Mouse (Mus musculus) activated CD4-positive, CD25-positive, alpha-beta regulatory T cell, adult 4 months (primary cell): ENCODE measurements at regions not wholly inside any gene's neighbourhood (a gene's known extent, or its start where the extent isn't known, plus 50 kb on each side); places are given as distances from the start of the nearest gene placed in this dataset.

Experiments used
- ATAC-seq: one replicate; pipeline ENCODE4 v1.8.0; 2017

DNA sequence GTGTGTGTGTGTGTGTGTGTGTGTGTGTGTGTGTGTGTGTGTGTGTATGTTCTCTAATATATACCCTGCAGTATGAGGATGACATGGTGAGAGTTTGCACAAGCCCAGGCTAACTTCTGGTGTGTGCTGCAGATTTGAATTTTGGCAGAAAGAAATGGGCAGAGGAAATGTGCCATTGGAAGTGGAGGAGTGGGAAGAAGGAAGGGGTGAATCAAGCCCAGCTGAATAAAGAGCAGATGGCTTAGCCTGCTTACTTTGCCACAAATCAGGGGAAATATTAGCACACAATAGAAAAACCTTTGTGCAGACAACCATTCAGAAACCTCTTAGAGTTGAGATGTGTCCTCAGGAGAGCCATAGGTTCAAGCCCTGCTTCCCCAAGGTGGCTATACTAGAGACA is 228.1 kb upstream of the Rgma start:
- no peak for ATAC-seq

- ATAC-seq = no peak
These were observed 224.9 kb upstream of the Rgma start for GRCm38 (mm10) chr7:73150436-73150835.

GRCm38 (mm10) chr7:73151586-73152467 is 223.5 kb upstream of the Rgma start:
- no peak for ATAC-seq

DNA sequence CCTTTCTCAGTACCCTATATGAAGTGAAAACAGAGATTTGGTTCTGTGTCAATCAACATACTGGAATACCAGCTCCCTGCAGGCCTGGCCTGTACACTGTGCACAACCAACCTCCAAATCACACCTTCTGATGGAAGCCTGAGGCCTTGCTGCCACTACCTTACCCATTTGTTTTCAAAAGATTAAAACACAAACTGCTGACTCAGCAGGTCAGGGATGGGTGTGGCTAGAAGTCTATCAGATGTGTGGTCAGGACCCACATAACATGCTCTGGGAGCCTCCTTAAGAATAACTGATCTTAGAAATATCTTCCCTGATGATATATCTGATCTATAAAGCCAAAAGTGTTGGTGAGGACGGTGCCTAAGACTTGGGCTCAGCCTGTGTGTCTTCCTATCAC is 221.6 kb upstream of the Rgma start:
- ATAC-seq = no peak

DNA sequence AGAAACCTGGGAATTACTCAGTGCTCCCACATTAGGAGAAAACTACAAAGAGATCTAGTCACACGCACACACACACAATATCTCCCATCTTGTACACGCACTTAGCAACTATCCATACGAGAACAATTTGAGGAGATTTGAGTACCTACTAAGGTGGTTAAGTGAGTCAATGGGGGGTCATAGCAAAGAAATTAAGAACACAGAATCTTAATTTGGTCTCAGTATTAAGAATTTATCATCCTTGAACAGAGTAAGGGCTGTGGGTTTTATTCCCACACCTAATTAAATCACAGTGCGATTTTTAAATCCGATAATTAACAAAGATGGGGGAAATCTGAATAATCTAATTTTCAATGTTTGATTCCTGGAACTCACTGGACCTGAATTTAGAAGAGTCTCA is 216.5 kb upstream of the Rgma start:
- no peak for ATAC-seq

DNA sequence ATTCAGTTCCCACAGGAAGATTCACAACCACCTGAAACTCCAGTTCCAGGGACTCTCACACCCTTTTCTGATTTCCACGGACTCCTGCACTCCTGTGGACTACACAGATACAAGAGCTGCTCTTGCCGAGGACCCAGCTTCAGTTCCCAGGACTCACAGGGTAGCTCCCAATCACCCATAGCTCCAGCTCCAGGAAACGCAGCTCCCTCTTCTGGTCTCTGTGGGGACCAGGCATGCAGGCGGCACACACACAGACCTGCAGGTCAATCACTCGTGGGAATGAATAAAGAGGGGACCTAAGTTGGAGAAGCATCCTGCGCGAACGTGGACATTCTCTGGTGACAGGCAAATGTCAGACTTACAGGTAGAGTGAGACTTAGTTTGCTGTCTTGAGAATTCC is 214.3 kb upstream of the Rgma start:
- ATAC-seq = no peak

DNA sequence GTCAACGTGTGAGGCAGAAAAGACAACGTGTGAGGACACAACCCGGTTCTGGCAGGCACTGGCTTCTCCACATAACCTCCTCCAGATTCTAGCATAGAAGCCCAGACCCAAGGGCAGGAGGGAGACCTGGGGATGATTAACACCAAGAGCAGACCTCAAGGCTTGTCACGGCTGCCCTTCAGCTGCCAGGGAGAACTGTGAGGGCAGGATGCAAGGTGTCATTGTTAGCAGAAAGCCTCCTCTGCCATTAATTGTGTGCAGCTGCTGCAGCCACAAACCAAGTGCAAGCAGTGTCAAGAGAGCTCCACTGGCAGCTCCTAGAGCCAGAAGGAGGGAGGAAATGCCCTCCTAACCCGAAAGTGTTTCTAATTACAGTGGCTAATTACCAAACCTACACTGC is 211.6 kb upstream of the Rgma start:
- ATAC-seq = no peak

GRCm38 (mm10) chr7:73165521-73165920 is 209.8 kb upstream of the Rgma start:
- ATAC-seq = no peak

DNA sequence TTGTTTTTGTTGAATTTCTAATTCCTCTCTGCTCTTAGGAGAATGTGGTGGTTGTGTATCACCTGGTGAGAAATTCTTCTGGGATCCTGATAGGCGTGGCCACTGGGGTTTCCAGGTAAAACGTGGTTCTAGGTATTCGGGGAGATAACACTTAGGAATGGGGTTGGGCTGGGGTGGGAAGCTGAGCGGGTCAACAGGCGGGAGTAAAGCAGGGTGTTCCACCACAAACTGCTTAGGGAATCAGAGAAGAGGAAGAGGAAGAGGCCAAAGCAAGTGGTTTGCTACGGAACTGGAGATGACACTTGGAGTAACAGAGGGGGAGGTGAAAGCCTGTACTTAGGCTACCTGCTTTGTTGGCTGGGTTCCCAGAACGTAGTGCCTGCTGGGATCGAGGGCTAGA is 205.9 kb upstream of the Rgma start:
- ATAC-seq = no peak

- ATAC-seq = no peak
These were observed 202.7 kb upstream of the Rgma start for GRCm38 (mm10) chr7:73172615-73173014.

GRCm38 (mm10) chr7:73183761-73184160 is 191.5 kb upstream of the Rgma start:
- no peak for ATAC-seq

- ATAC-seq = no peak
These were observed 190.9 kb upstream of the Rgma start for GRCm38 (mm10) chr7:73184208-73185070.

- ATAC-seq = no peak
These were observed 190.2 kb upstream of the Rgma start for GRCm38 (mm10) chr7:73185071-73185531.

DNA sequence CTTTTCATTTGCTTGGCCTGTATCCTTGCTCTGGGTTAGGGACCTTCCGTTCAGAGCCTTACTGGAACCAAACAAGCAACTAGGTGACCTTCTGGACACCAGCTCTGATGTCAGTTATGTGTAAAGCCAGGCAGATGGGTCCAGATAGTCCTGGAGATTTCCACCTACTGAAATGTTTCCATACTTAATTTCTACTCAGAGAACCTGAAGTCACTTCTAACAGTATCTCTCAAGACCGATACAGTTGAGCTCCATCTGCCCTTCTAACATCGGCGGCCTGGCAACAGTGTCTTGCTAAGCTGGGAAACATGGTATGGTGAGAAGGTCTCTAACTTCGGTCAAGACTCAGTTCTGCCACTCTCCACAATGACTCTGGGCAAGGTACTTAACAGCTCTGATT is 189.7 kb upstream of the Rgma start:
- no peak for ATAC-seq

DNA sequence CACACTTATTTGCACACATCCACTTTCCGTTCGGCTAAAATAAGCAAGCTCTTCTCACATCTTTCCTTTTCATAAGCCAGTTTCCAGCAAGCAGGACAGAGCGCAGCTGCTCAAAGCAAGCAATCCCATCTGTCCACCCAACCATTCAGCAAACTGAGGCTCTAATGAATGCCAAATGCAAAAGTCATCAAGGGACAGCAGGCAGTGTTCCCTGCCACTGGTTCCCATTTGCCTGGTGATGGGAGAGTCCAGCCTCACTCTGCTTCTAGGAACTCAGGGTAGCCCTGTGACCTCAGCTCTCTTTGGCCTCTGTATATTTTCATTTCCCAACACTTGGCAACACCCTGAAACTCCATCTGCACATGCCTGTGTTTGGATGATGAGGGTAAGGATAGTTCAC is 188.8 kb upstream of the Rgma start:
- ATAC-seq = no peak

GRCm38 (mm10) chr7:73191388-73192278 is 183.7 kb upstream of the Rgma start:
- no peak for ATAC-seq

GRCm38 (mm10) chr7:73192839-73193238 is 182.5 kb upstream of the Rgma start:
- no peak for ATAC-seq

DNA sequence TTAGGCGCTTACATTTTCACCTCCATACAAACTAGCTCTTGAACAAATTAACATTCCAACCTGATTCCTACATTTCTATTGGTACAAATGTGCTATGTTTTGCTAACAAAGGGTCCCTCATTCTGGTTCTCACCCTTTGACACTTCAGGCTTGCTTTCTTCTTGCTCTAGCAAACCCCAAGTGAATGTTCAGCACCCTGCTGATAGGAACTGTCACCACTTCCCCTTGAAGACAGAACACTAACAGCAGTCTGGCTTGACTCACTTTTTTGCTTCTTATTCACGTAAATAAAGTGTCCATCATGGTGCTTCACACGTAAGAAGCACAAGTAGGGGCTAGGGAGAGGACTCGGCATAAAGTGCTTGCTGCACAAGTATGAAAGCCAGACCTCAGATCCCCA is 180.0 kb upstream of the Rgma start:
- no peak for ATAC-seq

DNA sequence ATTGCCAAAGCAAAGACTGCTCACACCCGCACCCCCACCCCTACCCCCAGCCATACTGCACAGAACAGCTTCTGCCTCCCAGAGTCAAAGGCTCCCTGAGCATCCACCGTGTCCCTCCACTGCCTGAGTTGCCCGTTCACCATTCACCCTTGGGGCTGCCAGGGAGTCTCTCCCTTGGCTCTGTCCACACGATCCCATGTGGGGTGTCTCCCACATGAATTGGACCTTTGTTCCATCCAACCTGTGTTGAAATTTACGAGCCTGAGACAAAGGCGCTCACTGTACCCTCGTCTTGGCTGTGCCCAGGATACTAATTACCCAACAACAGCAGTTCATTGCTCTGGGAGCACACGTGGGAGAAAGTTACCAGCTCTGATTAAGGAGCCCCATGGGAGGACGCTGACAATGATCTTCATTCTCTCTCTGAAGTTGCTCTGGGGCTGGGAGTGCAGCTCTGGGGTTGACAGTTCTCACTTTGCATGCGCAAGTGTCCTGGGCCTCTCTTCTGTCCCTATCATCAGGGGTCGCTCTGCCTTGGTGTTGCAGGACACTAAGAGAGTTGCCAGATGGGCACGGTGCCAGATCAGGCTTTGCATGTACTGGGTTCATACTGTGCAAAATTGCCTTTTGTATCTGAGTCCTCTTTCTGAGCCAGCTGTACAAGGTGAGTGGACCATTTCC is 178.3 kb upstream of the Rgma start:
- no peak for ATAC-seq

- no peak for ATAC-seq
These were observed 177.2 kb upstream of the Rgma start for GRCm38 (mm10) chr7:73198069-73198468.

GRCm38 (mm10) chr7:73199967-73200366 is 175.3 kb upstream of the Rgma start:
- no peak for ATAC-seq

GRCm38 (mm10) chr7:73201330-73201729 is 174.0 kb upstream of the Rgma start:
- ATAC-seq = no peak
